13 mouse cellular contexts compared by ENCODE assay signal in the genomic region with DNA sequence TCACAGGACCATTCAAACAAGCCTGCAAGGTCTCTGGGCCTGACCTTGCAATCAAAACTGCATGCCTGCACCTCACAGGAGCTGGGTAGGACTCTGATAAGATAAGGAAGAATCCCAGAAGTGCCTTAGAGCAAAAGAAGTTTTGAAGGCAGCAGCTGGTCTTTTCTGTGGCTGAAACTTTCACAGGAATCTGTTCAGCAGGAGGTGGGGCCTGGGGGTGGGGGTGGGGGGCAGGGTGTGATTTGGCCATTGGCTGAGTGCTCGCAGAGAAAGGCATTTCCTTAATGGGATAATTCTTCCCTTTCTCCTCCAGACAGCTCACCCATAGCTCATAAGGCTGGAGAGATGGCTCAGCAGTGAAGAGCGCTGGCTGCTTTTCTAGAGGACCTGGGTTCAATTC.
DNase-seq lines count a peak whose midpoint lies in the region; ATAC-seq and TF ChIP-seq lines count a peak whose summit lies in the region.
"Had no signal": no experiment of that assay in that cellular context is flagged by ENCODE, and none has a peak within 500 bp of the region (broad histone marks: within the 10 kb centered on the region; RNA-seq: fewer than 3 reads in every experiment).

No protein-coding gene starts in this region.

- peaks cover 35% of the 10 kb centered on the region for H3K27me3 ChIP-seq in heart, embryonic 13.5 days (replicated peaks)
- no peaks in the 10 kb centered on the region for H3K27me3 ChIP-seq in heart, adult 2 months (ENCODE audit: control insufficient read depth, insufficient read depth, low read length)
- no peaks in the 10 kb centered on the region for H3K27me3 ChIP-seq in lung, embryonic 16.5 days (ENCODE audit: control insufficient read depth, insufficient read depth, low read depth, low read length)
- H3K27me3 ChIP-seq in embryonic facial prominence, embryonic 11.5 days (ENCODE audit: control insufficient read depth, insufficient read depth, low read length), result no peaks in the 10 kb centered on the region
- no peaks in the 10 kb centered on the region for H3K27me3 ChIP-seq in stomach, embryonic 16.5 days (ENCODE audit: control insufficient read depth, insufficient read depth, low read length)
- H3K27me3 ChIP-seq: liver, embryonic 13.5 days had no signal

- TF ChIP-seq POLR2A in heart, adult 2 months (IDR thresholded peaks at IDR 0.05; ENCODE audit: insufficient read depth, low read depth, low read length), result no peak

- 31% methylated on average over 2 of the region's 2 CpGs for WGBS in heart, embryonic 13.5 days
- whole genome bisulfite sequencing in heart, adult 2 months, result 77% methylated on average over 2 of the region's 2 CpGs
- 33% methylated on average over 2 of the region's 2 CpGs for WGBS in lung, embryonic 16.5 days
- 31% methylated on average over 2 of the region's 2 CpGs for WGBS in embryonic facial prominence, embryonic 11.5 days
- WGBS in stomach, embryonic 16.5 days, result 33% methylated on average over 2 of the region's 2 CpGs

- no peak for TF ChIP-seq EP300 in heart, adult 2 months (IDR thresholded peaks at IDR 0.05; ENCODE audit: insufficient read depth, low read depth, low read length)

- H3K36me3 ChIP-seq in heart, embryonic 13.5 days, result no peaks in the 10 kb centered on the region
- H3K36me3 ChIP-seq in heart, adult 2 months (ENCODE audit: control insufficient read depth, insufficient read depth, low read length), result no peaks in the 10 kb centered on the region
- no peaks in the 10 kb centered on the region for H3K36me3 ChIP-seq in lung, embryonic 16.5 days (ENCODE audit: control insufficient read depth, insufficient read depth, low read length)
- H3K36me3 ChIP-seq in embryonic facial prominence, embryonic 11.5 days (replicated peaks; ENCODE audit: control insufficient read depth, insufficient read depth, low read depth, low read length), result no peaks in the 10 kb centered on the region
- H3K36me3 ChIP-seq in stomach, embryonic 16.5 days (ENCODE audit: control insufficient read depth, insufficient read depth, low read length), result no peaks in the 10 kb centered on the region
- H3K36me3 ChIP-seq: liver, embryonic 13.5 days had no signal

- no peak for DNase-seq in heart, adult 2 months
- DNase-seq in lung, postnatal 14 days, result no peak
- peak; percentile 38 for DNase-seq in embryonic facial prominence, embryonic 11.5 days (ENCODE audit: low spot score)
- no peak for DNase-seq in frontal cortex, postnatal 14 days (ENCODE audit: low spot score in 2 of 2)
- DNase-seq: adrenal gland, postnatal 25 days; cerebellum, adult 11 months; liver, embryonic 13.5 days had no signal

- H3K4me2 ChIP-seq in heart, embryonic 13.5 days, result no peak overlapping the region
- no peak overlapping the region for H3K4me2 ChIP-seq in lung, embryonic 16.5 days (ENCODE audit: low read depth, low read length)
- H3K4me2 ChIP-seq in embryonic facial prominence, embryonic 11.5 days (ENCODE audit: low read depth, low read length), result no peak overlapping the region
- H3K4me2 ChIP-seq in stomach, embryonic 16.5 days (ENCODE audit: low read depth, low read length), result no peak overlapping the region
- H3K4me2 ChIP-seq: liver, embryonic 13.5 days had no signal

- ATAC-seq in heart, embryonic 13.5 days (ENCODE audit: extremely low read depth, insufficient number of reproducible peaks, low FRiP score, low TSS enrichment), result no peak
- peak; percentile 81 for ATAC-seq in lung, embryonic 16.5 days (ENCODE audit: low read depth)
- no peak for ATAC-seq in embryonic facial prominence, embryonic 11.5 days (replicated peaks; ENCODE audit: insufficient number of reproducible peaks, low FRiP score, low TSS enrichment, low read depth)
- peak; percentile 61; the same call in 1 of the 2 replicates for ATAC-seq in stomach, embryonic 16.5 days (ENCODE audit: insufficient read depth, low FRiP score)
- ATAC-seq in granulocyte monocyte progenitor cell, adult 5-6 weeks (replicated peaks; ENCODE audit: poor library complexity, severe bottlenecking), result no peak
- ATAC-seq: inflammation-experienced regulatory T-cells, adult 6 months had no signal

- no peak overlapping the region for H3K9ac ChIP-seq in heart, embryonic 13.5 days
- H3K9ac ChIP-seq in heart, adult 2 months (ENCODE audit: low read depth, low read length), result no peak overlapping the region
- H3K9ac ChIP-seq in lung, embryonic 16.5 days (ENCODE audit: low read length), result no peak overlapping the region
- H3K9ac ChIP-seq in embryonic facial prominence, embryonic 11.5 days (replicated peaks; ENCODE audit: low read length), result no peak overlapping the region
- peak overlapping the region; percentile 44; the same call in 1 of the 2 replicates for H3K9ac ChIP-seq in stomach, embryonic 16.5 days (ENCODE audit: low read length)
- H3K9ac ChIP-seq: liver, embryonic 13.5 days had no signal

- peaks cover 48% of the 10 kb centered on the region for H3K4me1 ChIP-seq in heart, embryonic 13.5 days
- no peaks in the 10 kb centered on the region for H3K4me1 ChIP-seq in heart, adult 2 months (ENCODE audit: control insufficient read depth, insufficient read depth, low read length)
- H3K4me1 ChIP-seq in lung, embryonic 16.5 days (replicated peaks; ENCODE audit: control insufficient read depth, insufficient read depth, low read length), result peaks cover 19% of the 10 kb centered on the region
- 0 out of 2 replicates have a peak, but pooled peaks cover 3% of the 10 kb centered on the region for H3K4me1 ChIP-seq in embryonic facial prominence, embryonic 11.5 days (ENCODE audit: control insufficient read depth, insufficient read depth, low read length)
- H3K4me1 ChIP-seq in stomach, embryonic 16.5 days (ENCODE audit: control insufficient read depth, insufficient read depth, low read length), result peaks cover 19% of the 10 kb centered on the region

- peak overlapping the region; percentile 20; the same call in 1 of the 2 replicates for H3K27ac ChIP-seq in heart, embryonic 13.5 days (replicated peaks)
- no peak overlapping the region for H3K27ac ChIP-seq in heart, adult 2 months
- H3K27ac ChIP-seq in lung, embryonic 16.5 days (ENCODE audit: low read length), result no peak overlapping the region
- no peak overlapping the region for H3K27ac ChIP-seq in embryonic facial prominence, embryonic 11.5 days (replicated peaks; ENCODE audit: low read depth, low read length)
- H3K27ac ChIP-seq in stomach, embryonic 16.5 days (ENCODE audit: low read length), result peak overlapping the region; percentile 95
- H3K27ac ChIP-seq: liver, embryonic 13.5 days had no signal

- H3K79me2 ChIP-seq in heart, adult 2 months (replicated peaks; ENCODE audit: control insufficient read depth, insufficient read depth, low read length), result no peaks in the 10 kb centered on the region

- H3K9me3 ChIP-seq in heart, embryonic 13.5 days, result no peaks in the 10 kb centered on the region
- H3K9me3 ChIP-seq in lung, embryonic 16.5 days (ENCODE audit: control insufficient read depth, low read length), result no peaks in the 10 kb centered on the region
- no peaks in the 10 kb centered on the region for H3K9me3 ChIP-seq in embryonic facial prominence, embryonic 11.5 days (replicated peaks; ENCODE audit: control insufficient read depth, low read length)
- H3K9me3 ChIP-seq in stomach, embryonic 16.5 days (replicated peaks; ENCODE audit: control insufficient read depth, low read length), result no peaks in the 10 kb centered on the region
- H3K9me3 ChIP-seq: liver, embryonic 13.5 days; megakaryocyte, embryonic 14.5 days had no signal

- no peak overlapping the region for H3K4me3 ChIP-seq in heart, embryonic 13.5 days
- no peak overlapping the region for H3K4me3 ChIP-seq in heart, adult 2 months
- H3K4me3 ChIP-seq in lung, embryonic 16.5 days (ENCODE audit: low read length), result no peak overlapping the region
- H3K4me3 ChIP-seq in embryonic facial prominence, embryonic 11.5 days (ENCODE audit: low read depth, low read length), result no peak overlapping the region
- no peak overlapping the region for H3K4me3 ChIP-seq in stomach, embryonic 16.5 days (replicated peaks; ENCODE audit: low read length)
- H3K4me3 ChIP-seq: liver, embryonic 13.5 days; megakaryocyte, embryonic 14.5 days had no signal

- intact Hi-C loops in heart, adult 2 months (cut with DNase I), result no loop called here

- TF ChIP-seq CTCF in heart, adult 2 months (IDR thresholded peaks at IDR 0.05), result no peak

Comparison
In these comparisons a context has a peak if more than half of its experiments do, and no peak if none do; other contexts are left out.
1. H3K27ac ChIP-seq: peak in heart, embryonic 13.5 days (single experiment) and stomach, embryonic 16.5 days (single experiment); none in heart, adult 2 months (single experiment), lung, embryonic 16.5 days (single experiment) and embryonic facial prominence, embryonic 11.5 days (single experiment).
2. ATAC-seq: peak in lung, embryonic 16.5 days (single experiment) and stomach, embryonic 16.5 days (single experiment); none in heart, embryonic 13.5 days (single experiment), embryonic facial prominence, embryonic 11.5 days (single experiment) and granulocyte monocyte progenitor cell, adult 5-6 weeks (single experiment).